Mouse (Mus musculus) kidney, adult 18-20 months (tissue): ENCODE measurements at regions not wholly inside any gene's neighbourhood (a gene's known extent, or its start where the extent isn't known, plus 50 kb on each side); places are given as distances from the start of the nearest gene placed in this dataset.

Source experiments
- DNase-seq: peaks from one replicate; pipeline ENCODE4 v3.0.0; 2021

DNA sequence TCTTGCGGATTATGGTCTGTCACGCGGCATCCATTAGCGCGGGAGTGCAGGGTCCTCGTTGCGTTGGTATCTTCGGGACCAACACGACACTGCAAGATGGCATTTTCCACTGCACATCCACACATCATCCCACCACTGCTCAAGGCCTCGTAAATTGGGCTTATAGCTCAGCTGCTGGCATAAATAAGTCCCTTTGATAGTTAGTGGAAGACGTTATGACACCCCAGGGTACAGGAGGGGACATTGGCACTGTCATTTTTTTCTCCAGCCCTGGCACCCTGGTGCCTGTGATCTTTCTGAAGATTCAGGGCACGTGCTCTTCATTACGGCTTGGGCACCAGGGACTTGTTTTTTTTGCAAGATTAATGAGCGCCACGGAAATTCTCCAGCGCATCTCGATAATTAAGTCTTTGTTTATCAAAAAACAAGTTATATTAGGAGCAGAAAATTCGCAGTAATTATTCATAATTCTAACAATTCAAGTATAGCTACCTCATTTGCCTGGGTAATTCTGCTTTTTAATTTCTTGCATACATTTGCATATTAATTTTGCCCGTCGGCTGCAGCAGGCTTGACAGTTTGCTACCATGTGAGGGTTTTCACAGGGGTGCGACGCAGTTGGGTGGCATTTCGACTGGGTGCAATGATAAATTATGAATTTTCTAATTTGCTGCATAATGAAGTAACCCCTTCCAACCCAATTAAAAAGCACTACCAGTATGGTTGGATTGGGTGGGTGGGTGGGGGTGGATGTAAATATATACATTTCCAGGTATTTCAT, 119.1 kb downstream of the Vrk1 start:
- DNase-seq, result no peak

DNA sequence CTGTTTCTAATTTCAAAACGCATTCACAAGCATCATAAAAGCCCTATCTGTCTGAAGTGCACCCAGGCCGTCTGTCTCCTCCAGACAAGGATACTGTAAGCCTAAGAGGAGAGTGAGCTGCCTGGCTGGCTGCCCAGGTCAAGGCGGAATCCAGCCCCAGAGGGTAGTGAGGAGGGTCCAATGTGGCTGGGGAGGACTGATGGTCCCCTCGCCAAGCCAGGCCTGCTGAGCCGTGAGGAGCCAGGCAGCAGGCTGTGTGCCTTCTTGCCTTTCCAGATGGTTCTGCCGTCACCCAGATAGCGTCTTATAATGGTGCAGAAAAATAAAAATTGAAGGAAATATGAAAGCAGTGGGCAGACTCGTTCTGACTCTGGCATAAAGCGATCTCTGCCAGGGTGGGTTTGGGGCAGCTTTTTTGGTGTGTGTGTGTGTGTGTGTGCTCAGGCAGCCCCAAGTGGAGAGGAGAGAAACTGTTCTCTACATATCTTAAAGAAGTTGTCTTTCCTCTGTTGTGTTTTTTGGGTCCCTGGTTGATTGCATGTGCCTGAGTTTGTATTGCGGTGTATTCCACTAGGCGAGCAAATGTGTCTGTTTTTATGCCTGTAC, 120.1 kb downstream of the Vrk1 start:
- DNase-seq, result no peak

DNA sequence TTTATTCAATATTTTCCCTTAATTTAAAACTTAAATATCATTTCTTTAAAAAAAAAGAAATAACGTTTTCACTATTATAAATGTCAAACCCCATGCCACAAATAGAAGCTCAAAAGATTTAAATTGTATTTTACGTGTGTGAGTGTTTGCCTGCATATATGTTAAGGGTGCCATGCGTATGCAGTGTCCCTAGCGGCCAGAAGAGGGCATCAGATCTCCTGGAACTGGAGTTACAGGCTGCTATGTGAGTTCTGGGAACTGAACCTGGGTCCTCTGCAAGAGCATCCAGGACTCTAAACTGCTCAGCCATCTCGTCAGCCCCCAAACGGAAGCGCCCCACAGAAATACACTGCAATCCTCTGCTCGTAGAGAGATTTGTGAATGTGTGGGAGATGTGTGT, 122.7 kb downstream of the Vrk1 start:
- DNase-seq, result no peak

DNA sequence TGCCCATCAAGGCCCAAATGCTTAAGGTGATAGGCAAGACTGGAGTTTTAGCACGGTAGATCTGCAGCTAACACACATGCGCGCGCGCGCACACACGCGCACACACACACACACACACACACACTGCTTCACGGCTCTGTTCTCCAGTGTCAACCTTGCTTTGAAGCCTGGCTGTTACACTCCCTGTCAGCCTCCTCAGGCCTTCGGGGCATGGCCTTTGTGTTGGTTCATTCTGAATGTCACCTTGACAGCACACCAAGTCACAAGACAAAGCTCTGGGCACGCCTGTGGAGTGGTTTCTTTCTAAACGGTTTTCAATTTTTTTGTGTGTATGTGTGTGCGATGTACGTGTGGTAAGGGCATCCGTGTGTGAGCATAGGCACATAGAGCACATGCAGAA, 128.4 kb downstream of the Vrk1 start:
- DNase-seq, result no peak

DNA sequence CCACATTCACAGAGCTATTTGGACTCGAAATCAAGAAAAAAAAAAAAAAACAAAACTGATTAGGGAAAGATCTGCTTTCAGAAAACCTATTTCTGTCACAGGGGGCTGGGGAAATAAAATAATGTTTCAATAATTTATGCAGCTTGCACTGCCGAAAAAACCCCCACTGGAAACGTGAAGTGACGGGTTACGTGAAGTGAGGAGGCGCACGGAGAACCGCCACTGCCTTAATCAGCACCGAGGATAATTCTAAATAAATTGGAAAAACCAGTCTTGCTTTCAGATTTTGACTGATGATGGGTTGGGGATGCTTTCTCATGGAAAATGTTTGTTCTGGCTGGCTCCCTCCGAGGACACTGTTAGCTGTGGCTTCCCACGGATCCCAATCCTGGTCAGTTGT, 129.5 kb downstream of the Vrk1 start:
- no peak for DNase-seq

DNA sequence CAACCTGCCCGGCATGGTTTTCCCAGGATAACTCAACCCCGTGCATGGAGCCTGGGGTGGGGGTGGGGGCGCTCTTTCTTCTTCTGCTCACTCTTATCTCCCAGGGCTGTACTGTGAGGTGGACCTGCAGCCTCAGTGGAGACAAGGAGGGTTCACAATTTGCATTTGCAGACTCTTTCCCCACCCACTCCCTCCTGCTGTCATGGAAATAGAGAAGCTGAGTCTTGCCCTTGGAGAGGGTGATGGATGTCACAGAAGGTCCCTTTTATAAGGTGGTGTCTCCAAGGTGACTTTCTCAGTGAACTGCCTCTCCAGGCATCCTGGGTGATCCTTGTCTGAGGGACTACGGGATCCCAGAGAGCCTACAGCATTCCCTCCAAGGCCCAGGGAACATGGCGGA, 129.9 kb downstream of the Vrk1 start:
- no peak for DNase-seq

DNA sequence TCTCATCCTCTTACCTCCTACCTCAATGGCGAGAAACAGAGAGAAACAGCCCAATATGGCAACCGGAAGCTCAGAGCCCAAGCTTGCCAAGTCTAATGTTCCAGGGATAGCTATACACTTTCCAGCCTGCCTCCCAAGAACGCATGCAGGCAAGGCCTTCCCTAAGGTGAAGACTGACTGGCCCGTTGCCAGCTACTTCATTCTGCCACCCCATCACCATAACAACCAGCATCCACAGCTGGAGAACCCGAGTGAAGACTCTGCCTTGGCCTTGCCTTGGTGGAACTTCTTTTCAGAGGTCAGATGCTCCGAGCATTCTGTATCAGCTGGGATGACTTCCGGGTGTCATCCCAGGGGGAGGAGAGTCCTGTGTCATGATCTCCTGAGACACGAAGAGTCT, 130.6 kb downstream of the Vrk1 start:
- DNase-seq, result no peak

DNA sequence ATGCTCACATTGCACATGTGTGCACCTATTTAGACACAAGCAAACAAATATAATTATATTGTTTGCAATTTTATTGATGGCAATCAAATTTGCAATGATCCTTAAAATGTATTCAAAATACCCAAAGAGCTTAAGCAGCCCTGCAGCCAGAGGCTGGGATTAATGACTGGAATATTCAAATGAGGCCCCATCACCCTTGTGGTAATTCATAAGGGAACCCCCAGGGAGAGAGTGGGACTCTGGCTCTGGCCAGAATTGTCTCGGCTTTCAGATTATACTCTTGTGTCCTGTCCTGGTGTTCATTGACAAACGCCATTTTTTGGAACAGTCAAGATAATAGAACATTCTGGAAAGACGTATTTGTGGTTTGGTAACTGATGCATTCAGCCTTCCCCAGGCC, 133.5 kb downstream of the Vrk1 start:
- DNase-seq, result no peak

DNA sequence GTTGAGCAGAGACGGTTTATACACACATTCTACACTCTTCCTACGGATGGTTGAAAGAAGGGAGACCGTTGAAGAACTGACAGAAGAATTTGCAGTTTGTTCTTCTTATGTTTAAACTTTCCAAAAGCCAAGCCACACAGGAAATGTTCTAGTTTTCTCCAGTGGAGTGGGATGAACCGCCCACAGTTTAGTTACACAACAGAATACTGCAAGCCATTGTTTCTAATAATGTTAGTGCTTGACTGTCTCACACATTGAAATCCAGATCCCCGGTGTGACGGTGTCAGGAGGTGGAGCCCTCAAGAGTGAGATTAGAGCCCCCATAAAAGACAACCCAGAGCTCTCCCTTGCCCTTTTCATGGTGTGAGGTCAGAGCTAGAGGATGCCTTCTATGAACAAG, 146.8 kb downstream of the Vrk1 start:
- DNase-seq, result no peak

DNA sequence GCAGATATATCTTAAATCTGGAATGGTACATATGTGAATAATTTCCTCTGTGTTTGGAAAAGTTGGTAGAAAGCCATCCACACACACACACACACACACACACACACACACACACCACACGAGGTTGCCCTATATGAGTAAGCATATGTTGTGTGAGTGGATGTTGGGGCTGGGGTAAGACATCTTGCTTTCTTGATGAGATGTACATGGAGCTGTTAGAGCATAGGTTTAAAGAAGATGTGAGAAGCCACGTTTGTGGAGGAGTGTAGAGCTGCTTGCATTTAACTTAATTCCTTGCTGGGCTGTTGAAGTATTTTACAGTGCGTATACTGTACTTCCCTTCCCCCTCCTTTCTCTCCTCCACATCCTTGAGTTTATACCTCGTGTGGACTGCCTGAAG, 147.8 kb downstream of the Vrk1 start:
- DNase-seq, result no peak

DNA sequence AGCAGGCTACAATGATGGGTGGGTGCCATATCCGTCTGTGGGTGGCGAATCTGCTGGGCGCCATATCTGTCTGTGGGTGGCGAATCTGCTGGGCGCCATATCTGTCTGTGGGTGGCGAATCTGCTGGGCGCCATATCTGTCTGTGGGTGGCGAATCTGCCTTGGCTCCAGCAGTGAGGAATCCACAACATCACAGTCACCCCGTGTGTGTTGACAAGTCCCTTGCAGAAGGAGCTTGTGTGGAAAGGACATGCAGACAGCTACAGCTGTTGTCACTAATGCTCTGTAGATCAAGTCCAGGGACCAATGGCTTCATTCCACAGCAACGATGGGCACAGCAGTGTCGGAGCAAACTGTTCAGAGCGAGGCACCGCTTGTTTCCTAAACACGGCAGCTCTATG, 148.6 kb downstream of the Vrk1 start:
- DNase-seq, result no peak

DNA sequence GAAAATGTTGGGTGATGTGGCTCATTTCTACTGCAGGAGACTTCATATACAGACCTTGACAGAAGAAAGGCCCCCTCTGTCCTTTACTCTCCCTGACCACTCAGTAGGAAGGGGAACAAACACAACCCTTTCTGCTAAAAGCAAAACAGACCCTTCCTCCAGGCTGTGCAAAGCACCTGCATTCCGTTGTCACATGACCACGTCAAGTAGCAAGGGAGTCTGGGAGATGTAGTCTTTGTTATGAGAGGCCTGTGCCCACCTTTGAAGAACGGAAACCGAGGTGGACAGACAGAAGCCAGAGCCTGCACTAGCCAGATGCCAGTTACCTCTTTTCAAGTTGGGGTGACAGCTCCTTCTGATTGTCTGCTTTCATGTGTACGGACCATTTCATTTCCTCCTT, 161.3 kb downstream of the Vrk1 start:
- no peak for DNase-seq

DNA sequence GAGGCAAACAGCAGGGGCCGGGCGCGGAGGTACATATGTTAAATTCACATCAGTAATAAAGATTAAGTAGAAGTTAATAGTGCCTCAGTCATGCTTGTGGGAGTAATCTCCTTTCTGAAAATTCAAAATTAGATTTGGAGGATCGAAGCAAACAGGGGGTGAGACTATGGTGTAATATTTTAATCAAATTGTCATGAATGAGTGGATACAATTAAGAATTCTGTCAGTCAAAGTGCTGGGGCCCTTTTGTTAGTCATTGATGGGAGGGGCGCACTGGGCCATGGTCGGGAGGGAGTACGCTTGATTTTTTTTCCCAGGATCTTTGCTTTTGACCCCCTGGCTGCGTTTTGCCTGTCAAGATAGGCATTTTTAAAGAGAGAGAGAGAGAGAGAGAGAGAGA, 163.2 kb downstream of the Vrk1 start:
- DNase-seq, result no peak

DNA sequence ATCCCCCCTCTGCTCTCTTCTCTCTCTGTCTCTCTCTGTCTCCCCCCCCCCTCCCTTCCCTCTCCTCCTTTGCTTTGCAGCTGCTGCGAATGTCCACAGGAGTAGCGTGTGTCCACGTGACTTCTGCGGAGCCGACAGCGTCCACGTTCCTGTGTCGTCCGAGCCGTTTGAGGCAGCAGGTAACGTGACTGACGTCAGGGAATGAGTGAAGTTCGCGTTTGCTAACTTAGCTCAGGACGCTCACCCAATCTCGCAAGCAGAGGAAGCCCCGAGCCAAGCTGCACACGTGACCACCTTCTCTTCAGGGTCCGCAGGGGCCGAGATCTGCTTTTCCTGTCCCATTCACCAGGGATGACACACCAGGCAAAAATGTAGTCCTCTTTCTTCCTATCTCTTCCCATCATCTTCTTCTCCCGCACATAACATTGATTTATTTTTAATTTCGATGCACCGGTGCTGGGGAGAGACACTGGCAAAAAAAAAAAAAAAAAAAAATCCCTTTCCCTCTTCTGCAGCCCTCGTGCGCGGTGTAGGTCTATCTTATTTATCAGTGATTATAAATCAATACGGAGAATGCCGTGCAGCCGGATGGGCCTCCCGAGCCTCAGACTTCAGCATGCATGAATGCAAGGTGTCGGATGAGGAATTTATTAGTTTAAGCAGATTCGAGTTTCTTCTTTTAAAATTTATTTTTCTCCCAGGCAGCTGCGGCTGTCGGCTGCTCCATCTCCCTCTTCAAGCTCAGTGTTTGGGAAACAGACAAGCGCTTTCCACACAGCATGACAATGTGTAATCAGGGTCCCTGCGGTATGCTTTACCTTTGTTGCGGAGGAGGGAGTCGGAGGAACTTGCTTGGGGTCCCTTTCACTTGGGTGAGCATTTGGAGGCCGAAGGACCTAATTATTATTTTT, 164.3 kb downstream of the Vrk1 start:
- no peak for DNase-seq

DNA sequence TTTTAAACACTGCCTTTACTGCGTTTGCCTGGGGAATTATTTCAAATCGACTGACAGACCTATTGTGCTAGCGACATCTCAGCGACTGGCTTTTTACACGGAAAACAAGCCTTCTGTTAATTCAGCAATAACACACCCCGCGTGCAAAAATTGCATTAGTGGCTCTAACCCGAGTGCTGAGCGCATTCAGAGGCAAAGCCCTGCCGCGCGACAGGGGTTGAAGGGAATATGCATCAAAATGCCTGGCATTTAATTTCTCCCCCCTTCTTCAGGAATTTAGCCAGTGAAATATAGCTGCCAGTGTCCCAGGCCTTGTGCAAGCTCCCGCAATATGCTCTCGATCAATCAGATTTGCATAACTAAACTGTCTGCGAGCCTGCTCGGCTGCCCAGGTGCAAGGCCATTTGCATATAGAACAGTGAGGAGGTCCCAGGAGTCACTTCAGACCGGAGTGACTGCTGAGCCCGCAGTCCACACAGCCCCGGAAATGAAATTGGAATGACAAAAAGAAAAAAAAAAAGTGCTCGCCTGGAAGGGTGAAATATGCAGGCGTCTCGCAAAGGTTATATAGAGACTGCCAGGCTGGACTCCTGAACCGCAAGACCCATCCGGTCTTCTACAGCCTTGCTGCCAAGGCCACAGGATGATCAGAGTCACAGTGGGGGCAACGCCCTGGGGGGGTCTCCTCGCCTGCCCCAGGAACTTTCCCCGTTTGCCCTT, 165.1 kb downstream of the Vrk1 start:
- peak; percentile 4 for DNase-seq

DNA sequence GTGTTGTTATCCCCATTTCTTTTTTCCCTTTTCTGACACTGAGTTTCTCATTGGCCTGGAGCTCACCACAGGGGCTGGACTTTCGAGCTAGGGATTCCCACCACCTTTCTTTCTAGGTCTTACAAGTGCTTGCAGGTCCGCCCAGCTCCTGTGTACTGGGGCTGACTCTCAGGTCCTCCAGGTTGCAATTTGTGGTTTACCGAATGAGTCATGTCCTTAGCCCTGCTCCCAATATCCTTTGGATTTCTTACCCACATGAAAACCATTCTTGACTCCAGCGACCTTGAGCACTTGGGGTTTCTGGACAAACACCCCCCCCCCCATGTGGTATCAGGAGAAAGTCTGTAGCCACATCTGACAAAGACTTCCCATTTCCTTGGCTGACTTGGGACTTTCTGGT, 167.3 kb downstream of the Vrk1 start:
- no peak for DNase-seq

DNA sequence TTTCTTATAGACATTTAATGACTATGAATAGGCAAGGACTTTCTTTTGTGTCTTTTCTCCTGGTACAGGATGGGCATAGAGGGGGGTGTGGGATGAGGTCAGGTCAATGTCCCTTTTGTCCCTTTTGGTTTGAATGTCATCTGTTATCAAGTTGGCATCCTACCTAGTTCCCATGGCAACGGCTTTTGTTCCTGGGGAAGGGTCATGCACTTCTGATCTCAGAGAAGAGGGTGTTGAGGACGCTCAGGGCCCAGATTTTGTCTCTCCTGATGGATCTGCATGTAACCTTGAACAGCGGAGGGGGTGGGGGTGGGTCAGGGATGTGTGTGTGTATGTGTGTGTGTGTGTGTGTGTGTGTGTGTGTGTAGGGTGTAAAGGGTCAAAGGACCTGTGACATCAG, 167.8 kb downstream of the Vrk1 start:
- no peak for DNase-seq

DNA sequence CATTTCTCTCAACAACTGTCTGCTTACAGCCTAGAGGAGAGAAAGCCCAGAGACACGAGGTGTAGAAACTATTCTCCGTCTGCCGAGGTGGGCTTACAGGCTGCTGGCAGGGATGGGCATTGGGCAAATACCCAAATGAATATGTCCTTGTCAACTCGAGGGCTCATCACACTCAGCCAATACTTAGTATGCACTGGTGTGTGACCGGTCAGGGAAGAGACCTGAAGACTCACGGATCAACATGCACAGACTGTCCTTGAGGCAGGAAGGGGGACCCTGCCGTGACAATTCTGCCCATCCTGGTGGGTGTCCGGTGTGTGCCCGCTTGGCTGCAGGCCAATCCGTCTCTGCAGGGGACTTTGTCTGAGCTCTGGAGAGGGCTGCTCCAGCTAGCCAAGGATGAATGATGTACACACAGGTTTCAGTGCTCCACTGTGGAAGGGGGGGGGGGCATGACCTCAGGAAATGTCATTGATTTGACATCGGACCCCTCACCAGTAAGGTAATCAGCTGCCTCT, 168.7 kb downstream of the Vrk1 start:
- no peak for DNase-seq

DNA sequence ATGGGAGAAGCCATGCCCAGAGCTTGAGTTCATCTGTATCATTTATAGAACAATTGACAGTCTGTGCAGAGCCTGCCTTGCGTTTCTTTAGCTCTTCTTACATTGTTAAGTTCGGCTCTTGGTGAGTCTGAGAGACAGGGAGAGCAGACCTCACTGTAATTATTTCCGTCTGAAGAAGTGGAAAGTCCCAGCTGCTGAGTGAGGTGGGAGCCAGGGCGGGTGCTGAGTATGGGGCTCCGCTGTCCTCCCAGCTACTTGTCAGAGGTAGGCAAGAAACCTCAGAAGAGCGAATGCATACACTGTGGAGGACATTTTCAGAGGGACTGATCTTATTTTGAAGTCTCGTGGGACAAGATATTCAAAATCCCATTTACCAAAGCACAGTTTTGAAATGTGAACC, 172.9 kb downstream of the Vrk1 start:
- no peak for DNase-seq

DNA sequence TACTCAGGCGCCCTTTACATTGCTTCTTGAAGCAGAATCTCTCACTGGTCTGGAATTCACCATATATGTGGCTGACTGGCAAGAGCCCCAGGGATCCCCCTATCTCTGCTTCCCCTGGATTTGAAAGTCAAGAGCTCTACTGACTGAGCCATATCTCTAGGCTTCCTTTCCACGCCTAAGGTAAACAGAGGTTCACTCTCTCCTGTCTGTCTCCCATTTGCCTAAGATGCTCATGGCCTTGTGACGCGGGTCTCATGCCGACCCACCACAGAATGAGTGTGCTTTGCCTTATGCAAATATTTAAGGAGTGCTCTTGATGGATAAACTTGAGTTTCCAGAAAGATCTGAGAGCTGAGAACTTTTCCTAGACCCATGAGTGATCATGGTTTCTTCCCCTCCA, 173.9 kb downstream of the Vrk1 start:
- no peak for DNase-seq

DNA sequence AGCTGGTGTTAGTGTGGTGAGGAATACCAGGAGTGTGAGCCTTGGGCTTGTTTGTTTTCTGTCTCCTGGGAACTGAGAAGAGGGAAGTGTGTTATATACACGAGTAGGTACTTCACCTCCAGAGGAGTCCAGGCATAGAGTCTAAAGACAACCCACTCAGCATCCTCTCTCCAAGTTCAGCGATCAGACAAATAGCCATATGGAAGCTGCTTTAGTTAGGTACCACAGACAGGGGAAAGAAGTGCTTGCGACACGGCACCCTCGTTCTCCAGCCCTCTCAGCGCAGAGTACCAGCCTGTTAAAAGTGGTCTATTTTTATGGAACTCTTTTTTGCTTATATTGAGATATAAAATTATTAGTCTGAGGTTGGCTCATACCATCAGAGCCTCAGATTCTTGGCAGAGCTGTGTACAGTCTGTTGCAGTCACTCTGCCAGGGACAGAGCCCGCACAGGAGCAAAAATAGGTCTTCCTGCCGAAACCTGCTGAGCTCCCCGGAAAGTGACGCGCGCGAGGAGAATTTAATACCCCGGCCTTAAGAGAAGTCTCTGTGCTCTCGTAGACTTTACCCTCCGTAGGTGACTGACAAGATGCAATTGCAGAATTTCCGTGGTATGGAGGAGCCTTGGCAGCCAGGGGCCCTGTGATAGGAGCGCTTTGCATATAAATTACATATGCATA, 175.5 kb downstream of the Vrk1 start:
- no peak for DNase-seq

DNA sequence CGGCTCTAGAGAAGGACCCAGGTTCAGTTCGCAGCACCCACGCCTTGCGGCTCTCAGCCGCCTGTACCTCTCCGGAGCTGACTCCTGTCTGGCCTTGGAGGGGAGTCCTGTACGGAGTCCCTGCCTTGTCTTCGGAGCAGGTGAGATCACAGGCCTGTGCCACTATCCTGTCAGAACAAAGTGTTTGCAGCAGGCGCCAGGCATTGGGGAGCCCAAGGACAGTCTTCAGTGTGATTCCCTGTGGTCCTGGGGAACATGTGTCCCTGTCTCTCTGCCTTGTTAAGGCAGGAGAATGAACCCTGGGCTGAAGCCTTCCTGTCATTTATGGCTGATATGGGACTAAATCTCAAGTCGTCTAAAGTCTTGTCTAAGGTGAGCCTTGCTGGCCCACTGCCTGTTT, 176.5 kb downstream of the Vrk1 start:
- DNase-seq, result no peak

DNA sequence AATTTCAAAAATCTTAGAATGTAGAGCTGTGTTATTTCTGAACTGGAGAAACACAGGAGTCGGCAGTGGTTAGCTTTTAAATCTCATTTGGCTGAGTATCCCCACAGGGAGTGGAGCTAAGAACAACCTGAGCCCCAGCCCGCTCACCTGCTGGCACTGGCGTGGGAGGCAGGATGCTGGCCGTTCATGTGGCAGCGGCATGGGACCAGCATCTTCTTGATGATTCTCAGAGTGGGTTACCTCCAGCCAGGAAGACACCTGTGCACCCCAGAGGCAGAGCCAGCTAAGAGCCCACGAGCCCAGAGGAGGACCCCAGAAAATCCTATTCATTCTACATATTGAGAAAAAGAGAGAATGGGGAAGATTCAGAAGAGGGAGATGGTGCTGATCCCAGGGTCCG, 181.7 kb downstream of the Vrk1 start:
- DNase-seq, result no peak
